Mouse (Mus musculus): ENCODE data around the gene Dnajb4. TPM values are rescaled to one million over a fixed set of nuclear protein-coding genes. Genes with fewer than 3 reads are reported as not detected.
"Not testable (repeated sequence)": the region's sequence is repeated elsewhere in the genome, so short reads cannot be mapped to it uniquely, and the experiment has no call there.

Dnajb4 gene
- polyA plus RNA-seq, 1 experiment from 2014 or later: 36.3 TPM

GRCm38 (mm10) chr3:152204577-152204976, 5.5 kb downstream of the Dnajb4 start:
- Histone ChIP-seq H3K36me3 (peaks cover 9% of the 10 kb centered on the region), H3K4me3 (no peak overlapping the region), H3K9ac (no peak overlapping the region), H3K4me2 (no peak overlapping the region), H3K9me3 (replicated peaks) (no peaks in the 10 kb centered on the region), H3K27ac (no peak overlapping the region), H3K27me3 (replicated peaks) (no peaks in the 10 kb centered on the region), H3K4me1 (peaks cover 40% of the 10 kb centered on the region)
- ATAC-seq: no peak
- WGBS (ENCODE audit: insufficient replicate concordance): 66% methylated on average over 3 of the region's 3 CpGs

- 35% methylated on average over 3 of the region's 3 CpGs for WGBS (ENCODE audit: insufficient replicate concordance)
- H3K4me3 ChIP-seq: no peak overlapping the region
- H3K4me1 ChIP-seq: peaks cover 41% of the 10 kb centered on the region
- H3K36me3 ChIP-seq: peaks cover 9% of the 10 kb centered on the region
- H3K27me3 ChIP-seq (replicated peaks): no peaks in the 10 kb centered on the region
- H3K9me3 ChIP-seq (replicated peaks): no peaks in the 10 kb centered on the region
- H3K4me2 ChIP-seq: no peak overlapping the region
- no peak overlapping the region for H3K9ac ChIP-seq
- H3K27ac ChIP-seq: peak overlapping the region; percentile 41
- peak; percentile 28 for ATAC-seq
These were observed 6.1 kb downstream of the Dnajb4 start for GRCm38 (mm10) chr3:152203996-152204395.

GRCm38 (mm10) chr3:152203411-152203810, 6.7 kb downstream of the Dnajb4 start:
- Histone ChIP-seq H3K27ac (no peak overlapping the region), H3K9ac (no peak overlapping the region), H3K4me3 (no peak overlapping the region), H3K4me2 (no peak overlapping the region), H3K36me3 (peaks cover 9% of the 10 kb centered on the region), H3K27me3 (replicated peaks) (no peaks in the 10 kb centered on the region), H3K9me3 (replicated peaks) (no peaks in the 10 kb centered on the region), H3K4me1 (peaks cover 41% of the 10 kb centered on the region)
- no peak for ATAC-seq
- 68% methylated on average over 6 of the region's 6 CpGs for WGBS (ENCODE audit: insufficient replicate concordance)

GRCm38 (mm10) chr3:152202942-152203341, 7.2 kb downstream of the Dnajb4 start:
- Histone ChIP-seq H3K4me1 (peaks cover 40% of the 10 kb centered on the region), H3K4me2 (no peak overlapping the region), H3K9ac (no peak overlapping the region), H3K4me3 (no peak overlapping the region), H3K27ac (no peak overlapping the region), H3K36me3 (peaks cover 9% of the 10 kb centered on the region), H3K9me3 (replicated peaks) (no peaks in the 10 kb centered on the region), H3K27me3 (replicated peaks) (no peaks in the 10 kb centered on the region)
- ATAC-seq: no peak

- H3K36me3 ChIP-seq: no peaks in the 10 kb centered on the region
- no peaks in the 10 kb centered on the region for H3K27me3 ChIP-seq (replicated peaks)
- no peak overlapping the region for H3K9ac ChIP-seq
- no peak overlapping the region for H3K4me2 ChIP-seq
- H3K9me3 ChIP-seq (replicated peaks): no peaks in the 10 kb centered on the region
- no peak overlapping the region for H3K4me3 ChIP-seq
- WGBS (ENCODE audit: insufficient replicate concordance): 85% methylated on average over 2 of the region's 2 CpGs
- H3K27ac ChIP-seq: 0 out of 2 replicates have a peak overlapping the region, but pooled peaks have one; percentile 16
- ATAC-seq: no peak
- H3K4me1 ChIP-seq: peaks cover 41% of the 10 kb centered on the region
These were observed 8.5 kb downstream of the Dnajb4 start for GRCm38 (mm10) chr3:152201651-152202050.

- Histone ChIP-seq H3K27me3 (replicated peaks) (no peaks in the 10 kb centered on the region), H3K27ac (peak overlapping the region; percentile 59; the same call in 1 of the 2 replicates), H3K9ac (no peak overlapping the region), H3K4me1 (peaks cover 41% of the 10 kb centered on the region), H3K9me3 (replicated peaks) (no peaks in the 10 kb centered on the region), H3K36me3 (no peaks in the 10 kb centered on the region), H3K4me2 (no peak overlapping the region), H3K4me3 (no peak overlapping the region)
- WGBS (ENCODE audit: insufficient replicate concordance): 81% methylated on average over 3 of the region's 3 CpGs
- no peak for ATAC-seq
These were observed 8.9 kb downstream of the Dnajb4 start for GRCm38 (mm10) chr3:152201181-152201580.

GRCm38 (mm10) chr3:152199125-152199524, 11.0 kb downstream of the Dnajb4 start:
- Histone ChIP-seq H3K4me2 (peak overlapping the region; percentile 34), H3K4me3 (no peak overlapping the region), H3K36me3 (no peaks in the 10 kb centered on the region), H3K27me3 (replicated peaks) (no peaks in the 10 kb centered on the region), H3K27ac (peak overlapping the region; percentile 8; the same call in 1 of the 2 replicates), H3K9me3 (replicated peaks) (no peaks in the 10 kb centered on the region), H3K9ac (no peak overlapping the region), H3K4me1 (peaks cover 37% of the 10 kb centered on the region)
- WGBS (ENCODE audit: insufficient replicate concordance): 57% methylated on average over 3 of the region's 3 CpGs
- no peak for ATAC-seq

GRCm38 (mm10) chr3:152197246-152197645, 12.9 kb downstream of the Dnajb4 start:
- peak overlapping the region; percentile 59 for H3K4me2 ChIP-seq
- H3K9me3 ChIP-seq (replicated peaks); H3K36me3 ChIP-seq; H3K27me3 ChIP-seq (replicated peaks): not testable (repeated sequence)
- H3K9ac ChIP-seq: peak overlapping the region; percentile 57
- WGBS (ENCODE audit: insufficient replicate concordance): 19% methylated on average over 2 of the region's 2 CpGs
- peak overlapping the region; percentile 93 for H3K27ac ChIP-seq
- H3K4me1 ChIP-seq: peaks cover 29% of the 10 kb centered on the region
- ATAC-seq: peak; percentile 84
- peak overlapping the region; percentile 55 for H3K4me3 ChIP-seq

- no peaks in the 10 kb centered on the region for H3K27me3 ChIP-seq (replicated peaks)
- peak overlapping the region; percentile 83 for H3K9ac ChIP-seq
- H3K4me3 ChIP-seq: peak overlapping the region; percentile 72
- peak overlapping the region; percentile 61 for H3K4me2 ChIP-seq
- peaks cover 51% of the 10 kb centered on the region for H3K4me1 ChIP-seq
- peaks cover 7% of the 10 kb centered on the region; the same call in 1 of the 2 replicates for H3K36me3 ChIP-seq
- peak; percentile 94 for ATAC-seq
- H3K9me3 ChIP-seq (replicated peaks): no peaks in the 10 kb centered on the region
- under 1% methylated on average over 17 of the region's 17 CpGs for WGBS (ENCODE audit: insufficient replicate concordance)
- H3K27ac ChIP-seq: peak overlapping the region; percentile 97
These were observed 16.4 kb downstream of the Dnajb4 start for GRCm38 (mm10) chr3:152193635-152194097.

GRCm38 (mm10) chr3:152193177-152193576, 16.9 kb downstream of the Dnajb4 start:
- 4% methylated on average over 7 of the region's 7 CpGs for WGBS (ENCODE audit: insufficient replicate concordance)
- Histone ChIP-seq H3K9me3 (replicated peaks) (no peaks in the 10 kb centered on the region), H3K36me3 (peaks cover 9% of the 10 kb centered on the region; the same call in 1 of the 2 replicates), H3K9ac (peak overlapping the region; percentile 83), H3K4me2 (peak overlapping the region; percentile 61), H3K27ac (peak overlapping the region; percentile 97), H3K4me3 (peak overlapping the region; percentile 72), H3K27me3 (replicated peaks) (no peaks in the 10 kb centered on the region), H3K4me1 (peaks cover 51% of the 10 kb centered on the region)
- ATAC-seq: no peak

- 13% methylated on average over 11 of the region's 11 CpGs for WGBS (ENCODE audit: insufficient replicate concordance)
- H3K9ac ChIP-seq: peak overlapping the region; percentile 85
- peak overlapping the region; percentile 79 for H3K4me2 ChIP-seq
- no peaks in the 10 kb centered on the region for H3K9me3 ChIP-seq (replicated peaks)
- peak overlapping the region; percentile 74 for H3K4me3 ChIP-seq
- peaks cover 44% of the 10 kb centered on the region for H3K4me1 ChIP-seq
- H3K36me3 ChIP-seq: peaks cover 15% of the 10 kb centered on the region; the same call in 1 of the 2 replicates
- peak overlapping the region; percentile 79 for H3K27ac ChIP-seq
- H3K27me3 ChIP-seq (replicated peaks): no peaks in the 10 kb centered on the region
- ATAC-seq: no peak
These were observed 17.7 kb downstream of the Dnajb4 start for GRCm38 (mm10) chr3:152192238-152192931.

GRCm38 (mm10) chr3:152191791-152192237, 18.3 kb downstream of the Dnajb4 start:
- Histone ChIP-seq H3K4me3 (peak overlapping the region; percentile 74), H3K4me1 (peaks cover 38% of the 10 kb centered on the region), H3K9ac (peak overlapping the region; percentile 85), H3K9me3 (replicated peaks) (no peaks in the 10 kb centered on the region), H3K4me2 (peak overlapping the region; percentile 79), H3K27me3 (replicated peaks) (no peaks in the 10 kb centered on the region), H3K27ac (peak overlapping the region; percentile 79), H3K36me3 (peaks cover 18% of the 10 kb centered on the region)
- peak; percentile 65 for ATAC-seq
- 11% methylated on average over 6 of the region's 6 CpGs for WGBS (ENCODE audit: insufficient replicate concordance)

All from liver, embryonic 12.5 days (tissue).